Mouse (Mus musculus) lung, postnatal 0 days (tissue): ENCODE measurements at regions not wholly inside any gene's neighbourhood (a gene's known extent, or its start where the extent isn't known, plus 50 kb on each side); places are given as distances from the start of the nearest gene placed in this dataset.

Experiments
- CTCF ChIP-seq: IDR thresholded peaks from 2 replicates; pipeline ENCODE4 v1.5.1; 2016; ENCODE audit warnings: antibody characterized with exemption, mild to moderate bottlenecking
- EP300 ChIP-seq: IDR thresholded peaks from 2 replicates; pipeline ENCODE4 v1.6.1; 2016; ENCODE audit warnings: antibody characterized with exemption, mild to moderate bottlenecking, control low read depth

DNA sequence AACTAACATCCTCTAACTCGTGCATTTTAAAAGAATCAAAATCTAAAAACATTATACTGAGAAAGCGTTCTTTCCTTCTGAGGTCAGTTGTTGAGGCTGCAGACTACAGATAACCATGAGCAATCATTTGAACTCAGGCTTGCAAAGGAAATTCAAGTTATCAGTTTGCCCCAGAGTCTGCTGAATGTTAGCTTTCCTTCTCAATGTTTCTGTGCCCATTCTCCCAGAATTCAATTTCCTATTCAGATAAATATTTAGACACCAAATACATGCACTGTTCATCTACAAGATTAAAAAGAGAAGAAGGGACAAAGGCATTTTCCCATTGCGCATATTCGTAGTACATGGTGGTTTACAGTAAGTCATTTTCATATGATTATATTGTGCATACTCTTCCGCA is 107.9 kb upstream of the Tank start:
- TF ChIP-seq CTCF (no peak), EP300 (no peak)
